Mouse (Mus musculus): ENCODE measurements around the gene Exoc3. TPM values are rescaled to one million over a fixed set of nuclear protein-coding genes. Genes with fewer than 3 reads are reported as not detected.

Exoc3 gene
- total RNA-seq, 1 experiment from 2014 or later: 40.0 TPM

DNA sequence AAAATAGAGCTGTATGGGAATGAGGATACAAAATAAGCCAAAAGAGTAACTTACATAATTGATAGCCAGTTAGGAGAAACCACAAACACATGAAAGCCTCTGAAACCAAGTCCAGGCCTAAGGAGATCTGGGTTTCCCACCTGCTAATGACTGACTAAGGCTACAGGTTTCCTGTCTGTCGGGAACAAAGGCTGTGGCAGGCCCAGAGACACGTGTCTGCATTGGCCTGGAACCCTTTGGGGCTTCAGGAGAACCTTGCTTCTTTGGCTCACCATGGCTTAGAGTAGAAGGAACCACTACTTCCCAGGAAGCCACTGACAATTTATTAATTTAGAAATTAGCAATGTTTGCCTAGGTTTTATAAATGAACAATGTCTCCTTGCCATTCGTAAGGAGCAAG is 65.2 kb downstream of the Exoc3 start:
- no peak for ATAC-seq (replicated peaks; ENCODE audit: low read depth, poor library complexity, severe bottlenecking)

DNA sequence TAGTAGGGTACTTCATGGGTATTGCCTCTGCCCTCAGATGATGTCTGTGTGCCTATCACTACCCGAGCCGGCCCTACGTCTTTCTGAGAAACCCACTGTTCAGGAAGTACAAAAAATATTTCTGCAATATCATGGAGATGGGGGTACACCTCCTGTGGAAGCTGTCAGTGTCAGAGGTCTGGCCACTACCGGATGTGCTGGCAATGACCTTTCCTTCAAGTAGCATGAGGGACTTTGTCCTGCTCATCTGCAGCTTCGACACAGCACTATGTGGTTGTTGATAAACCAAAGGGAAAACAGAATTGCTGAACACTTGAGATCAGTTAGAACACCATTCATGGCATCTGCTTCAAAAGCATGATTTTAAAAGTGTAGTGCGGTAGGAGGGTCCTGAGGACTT is 67.7 kb downstream of the Exoc3 start:
- no peak for ATAC-seq (replicated peaks; ENCODE audit: low read depth, poor library complexity, severe bottlenecking)

DNA sequence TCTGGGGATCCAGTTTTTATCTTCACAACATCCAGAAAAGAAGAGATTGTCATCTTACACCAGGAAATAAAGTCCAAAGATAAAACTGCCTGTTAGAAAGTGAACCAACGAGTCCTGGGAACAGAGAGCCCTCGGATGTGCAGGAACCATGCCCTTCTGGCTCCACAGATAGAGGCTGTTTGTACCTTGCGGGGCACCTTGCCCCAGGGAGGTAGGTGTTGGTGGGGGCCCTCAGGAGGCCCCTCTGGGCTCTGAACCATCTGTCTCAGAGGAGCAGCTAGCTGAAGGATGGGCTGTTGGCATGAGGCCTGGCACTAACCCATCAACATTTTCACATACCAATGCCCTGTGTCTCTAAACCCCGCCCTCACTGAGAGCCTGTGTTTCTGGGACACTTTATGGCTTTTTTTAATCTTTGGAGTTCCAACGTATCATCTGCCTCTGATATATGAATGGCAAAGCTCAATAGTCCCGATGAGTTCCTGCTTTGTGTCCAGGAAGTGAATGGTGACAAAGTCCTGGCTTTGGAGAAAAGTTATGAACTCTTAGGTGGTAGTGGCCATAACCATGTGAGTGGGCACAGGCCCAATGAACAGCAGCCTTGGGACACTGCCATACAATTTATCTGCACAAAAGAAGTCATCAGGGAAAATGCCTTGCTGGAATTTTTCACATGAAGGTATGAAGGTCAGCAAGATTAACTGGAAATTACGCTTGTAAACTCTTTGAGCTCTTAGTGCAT is 69.5 kb downstream of the Exoc3 start:
- ATAC-seq (replicated peaks; ENCODE audit: low read depth, poor library complexity, severe bottlenecking): no peak

DNA sequence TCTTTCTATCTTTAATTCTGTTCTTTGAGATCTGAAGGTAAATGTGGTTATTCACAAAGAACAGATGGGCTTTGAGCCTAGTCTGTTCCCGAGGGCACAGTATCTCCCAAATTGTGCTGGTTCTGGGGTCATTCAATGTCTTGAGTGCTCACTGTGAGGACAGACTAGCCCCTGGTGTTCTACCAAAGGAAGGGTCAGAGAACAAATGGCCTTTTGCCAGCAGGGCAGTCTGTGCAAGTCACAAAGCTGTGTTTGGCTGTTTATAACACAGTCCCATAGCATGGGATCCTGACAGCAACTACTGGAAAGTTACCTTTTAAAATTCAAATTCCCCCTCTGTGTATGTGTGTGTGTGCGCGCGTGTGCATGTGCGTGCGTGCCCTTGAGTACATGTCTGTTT is 78.6 kb downstream of the Exoc3 start:
- ATAC-seq (replicated peaks; ENCODE audit: low read depth, poor library complexity, severe bottlenecking): no peak

DNA sequence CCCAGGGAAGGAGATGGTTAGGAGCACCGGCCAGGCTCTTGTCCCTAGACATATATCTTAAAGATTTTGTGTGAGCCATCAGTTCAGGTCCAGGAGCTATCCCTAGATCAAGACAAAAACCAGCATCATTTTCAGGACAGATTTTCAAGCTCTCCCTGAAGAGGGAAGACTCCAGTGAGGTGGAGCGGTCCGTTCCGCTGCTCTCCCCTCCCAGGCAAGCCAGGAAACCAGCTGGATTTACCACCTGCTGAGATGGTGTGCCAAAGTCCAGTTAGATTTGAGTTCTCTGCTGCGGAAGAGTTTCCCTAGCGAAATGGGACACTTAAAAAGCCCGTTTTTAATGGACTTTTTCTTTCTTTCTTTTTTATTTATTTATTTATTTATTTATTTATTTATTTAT is 81.0 kb downstream of the Exoc3 start:
- ATAC-seq (replicated peaks; ENCODE audit: low read depth, poor library complexity, severe bottlenecking): no peak

DNA sequence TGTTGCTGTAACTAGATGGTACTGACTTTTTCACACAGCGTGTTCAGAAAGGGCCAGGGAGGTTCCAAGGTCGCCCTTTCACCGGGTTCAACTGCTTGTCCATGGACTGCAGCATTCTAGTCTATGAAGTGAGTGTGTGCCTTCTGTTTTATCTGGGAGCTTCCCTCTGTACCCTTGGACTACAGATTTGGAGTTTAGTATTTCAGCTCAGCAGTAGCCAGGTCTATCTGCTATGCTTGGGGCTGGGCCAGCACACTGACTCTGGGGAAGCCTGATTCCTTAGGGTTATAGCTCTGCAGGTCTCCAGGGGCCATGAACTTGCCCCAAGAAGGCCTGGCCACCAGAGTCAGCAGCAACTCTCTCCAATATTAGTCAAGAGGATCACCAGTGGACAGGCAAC is 85.9 kb downstream of the Exoc3 start:
- ATAC-seq (replicated peaks; ENCODE audit: low read depth, poor library complexity, severe bottlenecking): no peak

DNA sequence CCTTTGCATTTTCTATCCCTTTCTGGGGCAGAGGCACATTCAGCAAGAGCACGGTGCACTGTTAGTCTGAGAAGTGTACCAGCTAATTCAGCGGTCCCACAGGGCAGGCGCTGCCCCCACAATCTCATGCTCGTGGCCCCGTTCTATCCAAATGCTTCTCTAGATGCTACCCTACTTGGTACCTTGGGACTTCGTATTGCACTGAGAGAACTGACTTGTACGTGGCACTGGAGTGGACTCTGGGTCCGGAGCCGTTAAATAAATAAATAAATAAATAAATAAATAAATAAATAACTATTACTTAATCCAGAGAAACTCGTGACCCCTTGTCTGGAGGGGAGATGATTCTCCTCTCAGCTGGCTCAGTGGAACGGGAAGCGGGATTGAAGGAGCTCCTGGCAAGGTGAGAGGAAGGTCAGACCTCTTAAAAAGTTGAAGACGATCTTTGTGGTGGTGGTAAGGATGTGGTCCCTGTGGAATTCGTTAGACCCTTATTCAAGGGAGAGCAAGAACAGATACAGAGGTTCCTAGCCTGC is 86.7 kb downstream of the Exoc3 start:
- ATAC-seq (replicated peaks; ENCODE audit: low read depth, poor library complexity, severe bottlenecking): no peak

DNA sequence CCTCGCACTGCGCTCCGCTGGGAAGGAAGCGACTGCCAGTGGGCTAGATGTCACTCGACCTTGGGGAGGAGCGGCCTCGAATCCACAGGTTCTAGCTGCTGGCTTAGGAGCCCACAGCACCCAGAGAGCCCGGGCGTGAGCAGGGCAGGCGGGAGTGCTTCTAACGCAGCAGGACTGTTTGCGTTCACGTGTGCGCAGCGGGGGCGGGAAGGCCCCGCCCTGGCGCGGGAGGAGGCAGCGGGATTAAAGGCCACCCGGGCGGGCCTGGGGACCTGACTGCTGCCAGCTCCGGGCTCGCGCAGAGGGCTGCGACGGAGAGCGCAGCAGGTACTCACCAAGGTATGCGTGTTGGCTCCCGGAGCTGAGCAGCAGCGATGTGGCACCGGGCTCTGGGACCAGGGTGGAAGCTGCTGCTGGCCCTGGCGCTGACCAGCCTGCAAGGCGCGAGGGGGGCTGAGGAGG is 87.4 kb downstream of the Exoc3 start, which contains the start of gene Slc9a3:
TSS of gene Slc9a3 (plus strand) at position 317 of the 462 bp plus-strand sequence.
- ATAC-seq (replicated peaks; ENCODE audit: low read depth, poor library complexity, severe bottlenecking): no peak

Other genes starting within 250 kb of the Exoc3 start
- not detected in 2 replicates for gene Zdhhc11, start 244.9 kb downstream of the Exoc3 start, total RNA-seq (2017)
- not detected in 2 replicates for gene Tppp, start 199.3 kb downstream of the Exoc3 start, total RNA-seq (2017)
- 11.8 and 14.5 TPM in 2 replicates for gene Cep72, start 146.4 kb downstream of the Exoc3 start, total RNA-seq (2017)
- not detected in 2 replicates for gene Slc9a3, start 87.3 kb downstream of the Exoc3 start, total RNA-seq (2017)
- gene Ahrr, start 83.6 kb upstream of the Exoc3 start, total RNA-seq (2017): 0.23 TPM in 1 of 2 replicates, not detected in the other
- gene Pdcd6, start 108.8 kb upstream of the Exoc3 start, total RNA-seq (2017): 92.3 and 104 TPM in 2 replicates
- 257 and 301 TPM in 2 replicates for gene Sdha, start 141.5 kb upstream of the Exoc3 start, total RNA-seq (2017)
- 65.0 and 79.4 TPM in 2 replicates for gene Ccdc127, start 141.6 kb upstream of the Exoc3 start, total RNA-seq (2017)
- gene Lrrc14b, start 155.3 kb upstream of the Exoc3 start, total RNA-seq (2017): 0.05 TPM in 1 of 2 replicates, not detected in the other
- 7.1 and 13.7 TPM in 2 replicates for gene Zfp72, start 182.1 kb upstream of the Exoc3 start, total RNA-seq (2017)
- 11.9 and 18.5 TPM in 2 replicates for gene Ftl1-ps1, start 191.0 kb upstream of the Exoc3 start, total RNA-seq (2017)

Data from common myeloid progenitor, adult 5-6 weeks (primary cell).